Mouse (Mus musculus) spleen, adult 2 months (tissue): ENCODE results near the gene Slc17a9. TPM values are rescaled to one million over a fixed set of nuclear protein-coding genes. Genes with fewer than 3 reads are reported as not detected.

Experiments used
- DNase-seq, 2 experiments: peaks; one replicate each; pipeline versions ENCODE4 v3.0.0 to v3.0.0-alpha.2; 2012 to 2021; ENCODE audit warnings: low spot score in 2 of 2, low read depth in 1 of 2
- H3K27ac ChIP-seq: fragments of 200-500 bp; 2 replicates; pipeline ENCODE4 v1.5.1; 2012; ENCODE audit warnings: low read length, inconsistent platforms; ENCODE audit not compliant: insufficient read depth
- H3K27me3 ChIP-seq: fragments of 200-500 bp; 2 replicates; pipeline ENCODE4 v1.6.1; 2012; ENCODE audit warnings: mild to moderate bottlenecking, moderate library complexity, low read length, inconsistent platforms; ENCODE audit not compliant: control insufficient read depth, insufficient read depth
- H3K36me3 ChIP-seq: fragments of 200-500 bp; 2 replicates; pipeline ENCODE4 v1.6.1; 2012; ENCODE audit warnings: mild to moderate bottlenecking, low read length, inconsistent platforms; ENCODE audit not compliant: control insufficient read depth, insufficient read depth
- H3K4me1 ChIP-seq: fragments of 200-500 bp; 2 replicates; pipeline ENCODE4 v1.6.1; 2011; ENCODE audit warnings: inconsistent platforms; ENCODE audit not compliant: control insufficient read depth, insufficient read depth, insufficient read length
- H3K4me3 ChIP-seq: fragments of 200-500 bp; 2 replicates; pipeline ENCODE4 v1.5.1; 2011; ENCODE audit warnings: mild to moderate bottlenecking, inconsistent platforms; ENCODE audit not compliant: insufficient read depth, insufficient read length; ENCODE audit errors: extremely low read depth
- CTCF ChIP-seq: fragments of 200-500 bp; IDR thresholded peaks from 2 replicates; pipeline ENCODE4 v1.5.1; 2011; ENCODE audit warnings: mild to moderate bottlenecking, inconsistent platforms; ENCODE audit not compliant: insufficient read depth, insufficient read length, insufficient replicate concordance; ENCODE audit errors: extremely low read depth
- POLR2A ChIP-seq: fragments of 200-500 bp; IDR thresholded peaks from 2 replicates; pipeline ENCODE4 v1.6.1; 2011; ENCODE audit warnings: low read depth, low read length, inconsistent platforms
- WGBS: fragments of 180-500 bp; shearing (Covaris S2); methylation state at CpG from one replicate; pipeline ENCODE4 v1.1.7; 2018; 5-methylcytosine and 5-hydroxymethylcytosine counted together
- polyA plus RNA-seq: library from polyadenylated mRNA; depleted of rRNA; stranded (reverse); fragments of >200 nt; gene quantifications from 2 replicates; pipeline ENCODE4 v1.2.3, GENCODE M21; 2012

Gene Slc17a9
- polyA plus RNA-seq, 1 experiment: 43.9 TPM

GRCm38 (mm10) chr2:180702701-180703149, 22.3 kb upstream of the Slc17a9 start:
- TF ChIP-seq CTCF (no peak), POLR2A (no peak)
- Histone ChIP-seq H3K4me3 (0 out of 2 replicates have a peak overlapping the region, but pooled peaks have one; percentile 76), H3K27ac (peak overlapping the region; percentile 81), H3K27me3 (no peaks in the 10 kb centered on the region), H3K4me1 (peaks cover 21% of the 10 kb centered on the region), H3K36me3 (no peaks in the 10 kb centered on the region)
- WGBS: 41% methylated on average over 4 of the region's 4 CpGs
- no peak for DNase-seq

DNA sequence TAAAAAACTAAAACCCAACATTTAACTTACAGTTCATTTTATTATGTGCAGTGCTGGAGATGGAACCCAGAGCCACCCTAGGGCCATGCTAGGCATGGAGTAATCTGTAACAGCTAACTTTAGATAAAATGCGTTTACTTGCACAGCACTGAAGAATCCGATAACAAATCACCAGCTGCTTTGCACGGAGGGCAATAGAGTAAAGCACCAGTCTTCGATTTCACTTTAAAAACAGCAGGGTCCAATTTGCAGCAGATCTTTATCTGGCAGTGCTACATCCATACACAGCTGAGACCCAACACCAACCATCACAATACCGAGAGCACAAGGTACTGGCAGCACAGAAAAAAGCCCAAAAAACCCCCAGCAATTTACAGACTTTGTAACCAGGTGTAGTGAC, 21.9 kb upstream of the Slc17a9 start:
- H3K4me3 ChIP-seq: no peak overlapping the region
- H3K27ac ChIP-seq: no peak overlapping the region
- H3K27me3 ChIP-seq: no peaks in the 10 kb centered on the region
- H3K4me1 ChIP-seq: peaks cover 21% of the 10 kb centered on the region
- TF ChIP-seq POLR2A (no peak), CTCF (no peak)
- no peak for DNase-seq
- 79% methylated on average over 5 of the region's 5 CpGs for WGBS
- no peaks in the 10 kb centered on the region for H3K36me3 ChIP-seq

DNA sequence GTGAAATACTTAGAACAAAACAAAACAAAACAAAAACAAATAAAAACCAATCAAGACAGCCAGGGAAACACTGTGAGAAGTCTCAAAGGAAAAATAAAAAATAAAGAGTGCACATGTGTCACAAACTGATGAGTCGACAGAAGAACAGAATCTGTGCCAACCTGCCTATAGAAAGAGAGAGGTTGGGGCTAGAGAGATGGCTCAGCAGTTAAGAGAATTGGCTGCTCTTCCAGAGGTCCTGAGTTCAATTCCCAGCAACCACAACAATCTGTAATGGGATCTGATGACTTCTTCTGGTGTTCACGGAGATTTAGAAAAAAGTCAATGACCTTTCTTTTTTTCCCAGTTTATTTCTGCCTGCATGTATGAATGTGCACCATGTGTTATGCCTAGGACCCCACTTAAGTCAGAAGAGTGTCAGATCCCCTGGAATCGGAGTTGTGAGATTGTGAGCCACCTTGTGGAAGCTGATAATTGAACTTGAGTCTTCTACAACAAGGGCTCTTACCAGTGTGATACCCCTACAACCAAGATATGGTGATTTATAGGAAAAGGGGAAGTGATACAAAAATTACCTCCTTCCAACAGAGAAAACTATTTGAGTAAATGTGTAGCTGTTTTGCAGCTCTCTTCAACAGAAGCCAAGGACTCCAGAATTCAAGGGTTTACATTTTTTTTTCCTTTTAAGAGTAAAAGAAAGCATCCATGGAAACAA, 21.3 kb upstream of the Slc17a9 start:
- TF ChIP-seq CTCF: no peak
- no peak for TF ChIP-seq POLR2A
- no peaks in the 10 kb centered on the region for H3K27me3 ChIP-seq
- WGBS: 57% methylated on average over 3 of the region's 3 CpGs
- H3K27ac ChIP-seq: peak overlapping the region; percentile 52; the same call in 1 of the 2 replicates
- peaks cover 24% of the 10 kb centered on the region for H3K4me1 ChIP-seq
- no peak for DNase-seq
- H3K4me3 ChIP-seq: no peak overlapping the region
- no peaks in the 10 kb centered on the region for H3K36me3 ChIP-seq

- TF ChIP-seq POLR2A (no peak), CTCF (no peak)
- DNase-seq: no peak
- no peaks in the 10 kb centered on the region for H3K36me3 ChIP-seq
- no peak overlapping the region; the same call in 1 of the 2 replicates for H3K4me3 ChIP-seq
- 33% methylated on average over 8 of the region's 8 CpGs for WGBS
- H3K27ac ChIP-seq: peak overlapping the region; percentile 75
- H3K4me1 ChIP-seq: peaks cover 24% of the 10 kb centered on the region
- H3K27me3 ChIP-seq: no peaks in the 10 kb centered on the region
These were observed 20.5 kb upstream of the Slc17a9 start for GRCm38 (mm10) chr2:180704591-180704990.

GRCm38 (mm10) chr2:180705066-180705465, 20.0 kb upstream of the Slc17a9 start:
- peak overlapping the region; percentile 4; the same call in 1 of the 2 replicates for H3K4me3 ChIP-seq
- H3K27me3 ChIP-seq: no peaks in the 10 kb centered on the region
- H3K4me1 ChIP-seq: peaks cover 24% of the 10 kb centered on the region
- DNase-seq: no peak
- WGBS: 22% methylated on average over 3 of the region's 3 CpGs
- H3K27ac ChIP-seq: peak overlapping the region; percentile 75
- no peaks in the 10 kb centered on the region for H3K36me3 ChIP-seq
- TF ChIP-seq CTCF: no peak
- no peak; the same call in 1 of the 2 replicates for TF ChIP-seq POLR2A

DNA sequence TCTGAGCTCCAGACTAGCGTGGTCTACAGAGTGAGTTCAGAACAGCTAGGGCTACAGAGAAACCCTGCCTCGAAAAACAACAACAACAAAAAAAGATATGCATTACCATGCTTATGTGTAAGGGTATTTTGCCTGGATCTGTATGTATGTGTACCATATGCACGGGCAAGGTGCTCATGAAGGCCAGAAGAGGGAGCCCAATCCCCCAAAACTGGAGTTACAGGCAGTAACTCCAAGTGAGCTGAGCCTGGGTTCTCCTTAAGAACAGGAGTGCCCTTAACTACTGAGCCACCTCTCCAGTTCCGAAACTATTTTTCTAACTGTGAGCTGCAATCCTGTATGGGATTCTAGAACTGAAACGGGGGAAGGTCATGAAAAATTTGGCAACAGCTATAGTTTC, 19.1 kb upstream of the Slc17a9 start:
- no peak for TF ChIP-seq POLR2A
- TF ChIP-seq CTCF: no peak
- Histone ChIP-seq H3K27me3 (no peaks in the 10 kb centered on the region), H3K36me3 (no peaks in the 10 kb centered on the region), H3K4me3 (no peak overlapping the region), H3K27ac (no peak overlapping the region), H3K4me1 (peaks cover 20% of the 10 kb centered on the region)
- WGBS: 95% methylated on average over 5 of the region's 5 CpGs
- DNase-seq: no peak
